Mouse (Mus musculus): ENCODE measurements at regions not wholly inside any gene's neighbourhood (a gene's known extent, or its start where the extent isn't known, plus 50 kb on each side); places are given as distances from the start of the nearest gene placed in this dataset.

DNA sequence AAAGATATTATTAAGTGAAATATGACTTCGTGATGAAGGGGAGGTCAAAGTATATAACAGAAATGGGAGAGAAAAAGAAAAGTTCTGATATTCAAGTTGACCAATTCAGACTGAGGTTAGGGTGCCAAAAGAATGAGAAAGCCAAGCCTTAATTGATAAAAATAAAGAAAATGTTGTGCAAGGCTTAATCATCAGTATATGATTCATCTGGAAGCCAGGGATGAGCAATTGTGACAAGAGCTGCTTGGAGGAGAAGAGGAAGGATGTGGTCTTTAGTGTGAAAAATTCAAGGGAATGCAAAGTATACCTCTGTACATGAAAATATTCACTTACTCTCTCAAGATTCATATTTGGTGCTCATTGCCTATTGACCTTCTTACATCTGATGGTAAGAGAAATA lies 129.7 kb upstream of the Rasa1 start:
- WGBS: 91% methylated on average over 1 of the region's 1 CpGs
- no peaks in the 10 kb centered on the region for H3K36me3 ChIP-seq
- no peak overlapping the region for H3K4me2 ChIP-seq
- no peaks in the 10 kb centered on the region for H3K27me3 ChIP-seq
- no peak for ATAC-seq (ENCODE audit: low FRiP score, low read depth)
- no peak overlapping the region for H3K27ac ChIP-seq (replicated peaks)
- H3K9ac ChIP-seq: no peak overlapping the region
- H3K9me3 ChIP-seq: no peaks in the 10 kb centered on the region
- H3K4me1 ChIP-seq (replicated peaks): no peaks in the 10 kb centered on the region
- H3K4me3 ChIP-seq: no peak overlapping the region

DNA sequence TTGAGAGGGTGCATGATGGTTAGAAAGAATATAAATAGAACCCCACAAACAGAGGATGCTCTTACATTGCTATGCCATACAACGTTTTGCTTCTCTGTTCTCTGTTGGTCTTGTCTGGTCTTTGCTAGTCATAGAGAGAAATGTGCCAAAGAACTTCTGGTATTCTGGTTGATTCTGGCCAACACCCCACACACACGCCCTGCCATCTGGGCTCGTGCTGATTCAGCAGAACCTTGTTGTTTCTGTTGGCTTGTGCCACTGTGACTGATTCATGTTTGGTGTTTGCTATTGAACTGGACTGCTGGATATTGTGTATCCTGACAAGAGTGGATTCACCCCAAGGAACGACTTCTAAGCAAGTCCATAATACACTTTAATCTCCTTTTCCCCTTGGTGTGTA lies 126.0 kb upstream of the Rasa1 start:
- WGBS: 85% methylated on average over 4 of the region's 4 CpGs
- Histone ChIP-seq H3K4me1 (replicated peaks) (no peaks in the 10 kb centered on the region), H3K4me3 (no peak overlapping the region), H3K9me3 (no peaks in the 10 kb centered on the region), H3K9ac (no peak overlapping the region), H3K27ac (replicated peaks) (no peak overlapping the region), H3K27me3 (no peaks in the 10 kb centered on the region), H3K4me2 (no peak overlapping the region), H3K36me3 (no peaks in the 10 kb centered on the region)
- ATAC-seq (ENCODE audit: low FRiP score, low read depth): no peak

DNA sequence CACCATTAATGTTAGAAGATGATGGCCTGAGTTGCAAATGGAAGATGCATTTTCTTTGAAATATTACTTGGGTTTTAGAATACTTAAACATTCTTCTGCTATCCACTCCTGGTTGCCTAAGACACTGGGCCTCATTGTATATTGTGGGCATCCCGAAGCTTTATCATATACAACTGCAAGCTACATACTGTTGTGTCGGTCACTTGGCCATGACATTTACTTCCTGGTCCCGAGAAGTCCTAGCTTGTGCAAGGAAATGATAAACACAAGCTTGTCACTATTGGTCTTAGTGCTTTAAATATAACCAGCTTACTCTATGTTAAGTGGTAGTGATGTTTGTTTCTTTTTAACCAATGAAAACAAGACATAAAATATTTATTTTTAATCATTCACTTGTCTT lies 122.4 kb upstream of the Rasa1 start:
- ATAC-seq (ENCODE audit: low FRiP score, low read depth): no peak
- no peak overlapping the region for H3K4me3 ChIP-seq
- no peak overlapping the region for H3K9ac ChIP-seq
- no peaks in the 10 kb centered on the region for H3K27me3 ChIP-seq
- H3K4me2 ChIP-seq: no peak overlapping the region
- H3K27ac ChIP-seq (replicated peaks): no peak overlapping the region
- no peaks in the 10 kb centered on the region for H3K9me3 ChIP-seq
- H3K36me3 ChIP-seq: no peaks in the 10 kb centered on the region
- 86% methylated on average over 3 of the region's 3 CpGs for WGBS
- no peaks in the 10 kb centered on the region for H3K4me1 ChIP-seq (replicated peaks)

DNA sequence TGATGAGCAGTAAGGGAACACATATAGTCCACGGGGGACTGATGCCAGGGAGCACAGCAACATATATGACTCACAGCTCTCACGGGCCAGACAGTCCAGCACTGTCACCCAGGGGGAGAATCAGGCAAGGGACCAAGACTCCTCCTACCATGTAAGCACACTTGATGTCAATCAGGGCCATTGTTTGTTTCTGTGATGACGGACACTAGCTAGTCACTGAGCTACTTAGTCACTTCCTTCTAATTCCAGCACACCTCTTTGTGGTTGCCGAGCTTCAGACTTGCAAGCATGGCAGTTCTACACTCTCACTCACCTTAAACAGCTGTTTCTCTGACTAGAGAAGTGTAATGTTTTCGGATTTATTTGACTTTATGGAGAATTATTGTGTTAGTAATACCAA lies 109.9 kb upstream of the Rasa1 start:
- no peaks in the 10 kb centered on the region for H3K9me3 ChIP-seq
- no peaks in the 10 kb centered on the region for H3K27me3 ChIP-seq
- H3K4me1 ChIP-seq (replicated peaks): no peaks in the 10 kb centered on the region
- no peak overlapping the region for H3K27ac ChIP-seq (replicated peaks)
- no peak overlapping the region for H3K4me3 ChIP-seq
- no peak overlapping the region for H3K9ac ChIP-seq
- ATAC-seq (ENCODE audit: low FRiP score, low read depth): no peak
- H3K4me2 ChIP-seq: no peak overlapping the region
- H3K36me3 ChIP-seq: no peaks in the 10 kb centered on the region
- WGBS: 77% methylated on average over 5 of the region's 5 CpGs

DNA sequence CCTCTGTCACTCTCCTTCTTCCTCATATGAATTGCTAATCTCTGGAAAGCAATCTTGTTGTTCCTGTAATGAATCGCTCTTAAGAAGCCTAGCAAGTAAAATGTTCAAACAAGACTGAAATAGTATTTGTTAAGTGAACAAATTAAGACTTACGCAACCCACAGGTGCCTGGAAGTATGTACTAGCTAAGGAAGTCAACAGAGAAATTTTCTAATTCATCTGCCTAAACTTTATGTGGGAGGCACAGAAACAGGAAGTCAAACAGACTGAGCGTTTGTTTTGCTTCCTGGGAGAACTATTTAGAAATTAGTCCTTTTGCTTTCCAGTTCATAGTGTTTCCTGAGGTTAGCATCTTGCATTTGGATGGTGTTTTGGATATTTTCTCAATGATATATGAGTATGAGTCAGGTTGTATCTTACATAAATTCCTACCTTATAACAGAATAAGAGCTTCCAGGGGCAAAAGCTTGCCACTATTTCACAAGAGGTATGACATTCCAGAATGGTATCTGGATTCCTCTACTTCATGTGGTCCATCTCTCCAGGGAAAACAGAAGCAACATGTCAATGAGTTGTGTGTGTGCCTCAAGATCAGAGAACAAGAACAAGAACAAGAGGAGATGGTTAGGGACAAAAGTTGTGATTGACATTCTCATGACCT lies 87.5 kb upstream of the Rasa1 start:
- Histone ChIP-seq H3K4me1 (replicated peaks) (no peaks in the 10 kb centered on the region), H3K9ac (no peak overlapping the region), H3K27ac (replicated peaks) (no peak overlapping the region), H3K9me3 (no peaks in the 10 kb centered on the region), H3K27me3 (no peaks in the 10 kb centered on the region), H3K4me3 (no peak overlapping the region), H3K36me3 (no peaks in the 10 kb centered on the region), H3K4me2 (no peak overlapping the region)
- 87% methylated on average over 3 of the region's 3 CpGs for WGBS
- ATAC-seq (ENCODE audit: low FRiP score, low read depth): no peak

DNA sequence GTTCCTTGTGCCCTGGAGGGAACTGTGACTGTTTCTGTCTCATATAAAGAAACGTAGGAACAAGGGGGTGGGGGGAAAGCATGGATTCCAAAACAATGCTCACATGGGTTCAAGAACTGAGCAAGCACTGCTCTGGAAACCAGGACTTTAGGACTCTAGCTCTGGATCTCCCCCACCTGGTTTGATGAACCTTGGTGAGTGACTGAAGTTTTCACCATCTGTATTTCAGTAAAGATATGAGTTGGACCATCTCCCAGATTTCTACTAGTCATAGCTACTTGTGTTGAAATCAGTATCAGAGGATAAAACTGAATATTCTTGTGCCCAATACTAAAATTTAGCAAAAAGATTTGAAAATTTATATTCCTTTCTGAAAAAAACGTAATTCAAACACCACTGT lies 70.7 kb upstream of the Rasa1 start:
- no peak overlapping the region for H3K9ac ChIP-seq
- H3K27ac ChIP-seq (replicated peaks): no peak overlapping the region
- H3K9me3 ChIP-seq: no peaks in the 10 kb centered on the region
- H3K36me3 ChIP-seq: no peaks in the 10 kb centered on the region
- ATAC-seq (ENCODE audit: low FRiP score, low read depth): no peak
- WGBS: 73% methylated on average over 2 of the region's 2 CpGs
- H3K4me1 ChIP-seq (replicated peaks): no peaks in the 10 kb centered on the region
- H3K4me3 ChIP-seq: no peak overlapping the region
- H3K4me2 ChIP-seq: no peak overlapping the region
- H3K27me3 ChIP-seq: no peaks in the 10 kb centered on the region

DNA sequence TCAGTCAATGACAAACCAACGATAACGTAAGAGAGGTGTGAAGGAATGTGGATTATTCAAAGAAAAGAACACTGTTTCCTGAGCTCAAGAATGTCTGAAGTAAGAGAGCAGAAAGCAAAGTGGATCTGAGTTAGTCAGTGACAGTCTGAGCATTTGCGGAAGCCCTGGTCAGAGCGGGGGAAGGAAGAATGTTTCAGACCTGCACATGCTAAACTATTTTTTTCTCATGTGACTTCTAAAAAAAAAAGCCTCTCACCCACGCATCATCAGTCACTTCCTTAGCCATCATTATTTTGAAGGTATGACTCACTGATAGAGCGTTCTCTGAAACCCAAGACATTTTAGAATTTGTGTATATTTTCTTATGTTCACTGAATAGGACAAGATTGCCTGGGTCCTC lies 70.2 kb upstream of the Rasa1 start:
- no peaks in the 10 kb centered on the region for H3K9me3 ChIP-seq
- H3K4me1 ChIP-seq (replicated peaks): no peaks in the 10 kb centered on the region
- WGBS: 92% methylated on average over 6 of the region's 6 CpGs
- no peak for ATAC-seq (ENCODE audit: low FRiP score, low read depth)
- no peak overlapping the region for H3K9ac ChIP-seq
- H3K27ac ChIP-seq (replicated peaks): no peak overlapping the region
- no peaks in the 10 kb centered on the region for H3K36me3 ChIP-seq
- H3K4me3 ChIP-seq: no peak overlapping the region
- H3K4me2 ChIP-seq: no peak overlapping the region
- no peaks in the 10 kb centered on the region for H3K27me3 ChIP-seq

DNA sequence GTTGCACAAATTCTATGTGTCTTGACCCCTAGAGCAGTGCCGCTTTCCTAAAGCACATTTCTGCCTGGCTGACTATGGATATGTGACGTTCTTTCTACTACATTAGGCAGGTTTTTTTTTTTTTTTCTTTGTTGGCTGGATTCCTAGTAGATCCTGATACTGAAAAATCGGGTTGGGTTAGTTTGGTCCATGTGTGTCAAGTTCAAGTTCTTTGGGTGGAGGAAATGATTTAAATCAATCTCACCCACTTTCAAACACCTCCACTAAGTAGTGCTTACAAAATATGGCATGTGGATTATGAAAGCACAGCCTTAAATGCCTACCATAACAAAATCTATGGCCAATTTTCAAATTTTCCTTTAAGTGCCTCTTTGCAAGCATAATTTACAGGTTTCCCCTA lies 63.1 kb upstream of the Rasa1 start:
- no peak for ATAC-seq (ENCODE audit: low FRiP score, low read depth)
- no peaks in the 10 kb centered on the region for H3K27me3 ChIP-seq

More for the DNA sequence above, 63.1 kb upstream of the Rasa1 start:
- no peaks in the 10 kb centered on the region for H3K36me3 ChIP-seq
- no peaks in the 10 kb centered on the region for H3K4me1 ChIP-seq (replicated peaks)
- H3K9me3 ChIP-seq: no peaks in the 10 kb centered on the region
- no peak overlapping the region for H3K4me2 ChIP-seq
- H3K4me3 ChIP-seq: no peak overlapping the region
- 68% methylated on average over 3 of the region's 3 CpGs for WGBS
- no peak overlapping the region for H3K9ac ChIP-seq
- no peak overlapping the region for H3K27ac ChIP-seq (replicated peaks)

Data from hindbrain, embryonic 15.5 days (tissue).